Mouse (Mus musculus) gonadal fat pad, adult 2 months (tissue): Measurements from ENCODE around the gene Ddx39b. TPM values are rescaled to one million over a fixed set of nuclear protein-coding genes. Genes with fewer than 3 reads are reported as not detected.
A peak's percentile ranks its signal among the peaks of the same experiment; 100 is the strongest.
"Not testable (repeated sequence)": the region's sequence is repeated elsewhere in the genome, so short reads cannot be mapped to it uniquely, and the experiment has no call there.

Experiments
- DNase-seq: peaks from one replicate; pipeline ENCODE4 v3.0.0-alpha.2; 2012; ENCODE audit warnings: low read depth
- polyA plus RNA-seq: library from polyadenylated mRNA; depleted of rRNA; stranded (reverse); fragments of >200 nt; gene quantifications from 2 replicates; pipeline ENCODE4 v1.2.3, GENCODE M21; 2012

Gene Ddx39b
- polyA plus RNA-seq, 1 experiment: 321 TPM

DNA sequence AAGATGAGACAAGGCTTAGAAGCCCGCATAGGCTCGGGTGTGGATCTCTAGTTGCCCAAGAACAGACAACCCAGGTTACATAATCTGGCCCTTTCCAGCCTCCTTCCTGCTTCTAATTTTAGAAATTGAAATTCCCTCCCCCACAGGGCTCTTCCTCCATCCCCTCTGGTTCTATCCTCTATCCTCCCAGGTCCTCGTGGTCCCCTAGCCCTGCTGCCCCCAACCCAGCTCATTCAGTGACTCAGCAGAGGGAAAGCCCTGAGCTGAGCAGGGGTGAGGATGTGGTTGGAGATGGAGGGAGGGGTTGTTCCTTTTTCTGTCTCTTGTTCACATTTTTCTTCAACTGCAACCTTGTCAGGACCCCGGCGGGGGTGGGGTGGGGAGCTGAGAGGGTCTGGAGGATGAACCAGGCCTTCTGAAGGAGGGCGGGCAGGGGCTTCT, 21.9 kb upstream of the Ddx39b start:
- DNase-seq: no peak

- no peak for DNase-seq
Measured at GRCm38 (mm10) chr17:35220156-35220952, 21.2 kb upstream of the Ddx39b start, which contains the start of gene Gm16181. TSS of gene Gm16181 (plus strand) at chr17:35220834.

DNA sequence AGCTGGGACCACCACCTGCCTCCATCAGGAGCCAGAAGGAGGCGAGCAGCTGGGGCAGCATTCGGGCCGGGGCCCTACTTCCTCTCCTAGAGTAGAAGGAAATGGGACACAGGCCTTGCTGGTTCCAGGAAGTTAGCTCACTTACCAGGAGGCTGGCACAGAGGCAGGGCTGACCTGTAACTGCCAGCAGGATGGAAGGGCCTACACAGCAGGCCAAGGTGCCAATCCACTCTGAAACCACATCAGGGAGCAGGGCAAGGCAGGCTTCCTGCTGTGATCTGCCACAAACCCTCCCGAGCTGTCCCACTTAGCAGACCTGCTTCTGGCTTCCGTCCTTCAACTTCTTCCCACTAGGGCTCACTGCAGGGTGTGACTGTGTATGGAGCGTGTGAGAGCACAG, 19.2 kb upstream of the Ddx39b start:
- no peak for DNase-seq

GRCm38 (mm10) chr17:35224641-35225040, 16.9 kb upstream of the Ddx39b start:
- no peak for DNase-seq

DNA sequence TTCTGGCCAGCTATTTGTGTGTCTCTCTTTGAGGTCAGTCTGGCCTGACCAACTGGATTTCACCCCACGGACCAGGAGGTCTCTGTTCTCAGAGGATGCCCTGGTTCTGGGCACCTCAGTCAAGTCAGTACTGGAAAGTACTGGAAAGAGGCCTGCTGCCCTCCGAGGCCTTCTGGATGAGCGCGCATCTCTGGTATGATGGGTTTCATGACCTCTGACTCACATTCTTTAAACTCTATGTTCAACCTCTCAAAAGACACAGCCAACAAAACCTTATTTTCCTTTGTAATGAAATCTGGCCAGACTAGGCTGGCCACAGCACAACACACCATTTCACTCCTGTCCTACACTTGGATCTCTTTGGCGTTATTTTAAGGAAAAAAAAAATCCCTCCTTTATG, 16.1 kb upstream of the Ddx39b start:
- no peak for DNase-seq

DNA sequence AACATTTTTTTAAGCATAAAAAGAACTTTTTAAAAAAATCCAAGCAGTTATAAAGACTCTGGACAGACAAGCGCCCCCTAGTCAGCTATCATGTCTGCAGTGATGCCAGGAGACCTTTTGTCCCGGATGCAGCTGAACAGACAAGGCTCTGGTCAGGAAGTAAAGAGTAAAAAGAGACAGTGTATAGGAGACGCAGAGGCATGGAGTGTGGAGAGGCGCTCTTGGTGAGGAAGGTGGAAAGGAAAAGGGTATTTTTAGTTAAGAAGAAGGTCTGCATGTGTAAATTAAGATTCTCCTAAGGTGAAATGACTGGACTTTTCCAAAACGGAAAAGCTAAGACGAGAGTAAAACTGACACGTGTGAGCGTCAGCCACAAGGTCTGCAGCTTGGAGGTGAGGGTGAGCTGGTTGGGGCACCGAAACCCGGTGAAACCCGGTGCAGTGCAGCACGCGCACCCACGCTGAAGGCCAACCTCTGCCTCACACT, 14.9 kb upstream of the Ddx39b start:
- DNase-seq: no peak

DNA sequence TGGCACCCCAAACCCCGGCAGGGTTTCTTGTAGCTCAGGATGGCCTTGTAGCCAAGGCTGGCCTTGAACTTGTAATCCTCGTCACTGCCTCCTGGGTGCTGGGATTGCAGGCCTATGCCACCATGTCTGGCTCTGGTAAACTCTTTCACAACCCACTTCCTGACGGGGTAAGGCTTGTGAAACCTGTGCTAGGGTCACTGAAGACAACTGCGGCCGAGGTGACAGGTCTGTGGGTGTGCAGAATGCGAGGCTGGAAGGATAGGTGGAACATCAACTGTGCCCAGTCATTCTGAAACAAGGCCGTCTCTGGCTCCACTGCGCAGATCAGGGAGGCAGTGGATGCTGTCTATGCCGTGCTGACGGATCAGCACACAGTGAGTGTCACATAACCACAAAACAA, 10.5 kb upstream of the Ddx39b start:
- DNase-seq: no peak

DNA sequence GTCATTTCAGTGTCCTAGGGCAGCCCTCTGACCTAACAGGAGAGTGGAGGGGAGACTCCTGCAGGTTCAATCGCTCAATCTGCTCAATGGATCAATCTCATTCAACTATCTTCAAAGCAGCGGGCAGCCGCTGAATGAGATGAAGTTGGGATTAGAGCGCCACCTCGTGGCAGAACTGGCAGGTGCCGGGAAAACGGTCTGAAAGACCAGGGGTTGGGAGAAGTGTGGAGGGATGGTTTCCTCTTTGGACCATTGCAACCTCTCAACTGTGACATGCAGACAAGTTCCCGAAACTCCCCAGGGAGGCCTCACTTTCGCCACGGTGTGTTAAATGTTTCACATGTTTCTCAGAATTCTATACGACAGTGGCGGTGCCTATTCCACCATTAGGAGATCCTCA, 9.5 kb upstream of the Ddx39b start:
- no peak for DNase-seq

DNA sequence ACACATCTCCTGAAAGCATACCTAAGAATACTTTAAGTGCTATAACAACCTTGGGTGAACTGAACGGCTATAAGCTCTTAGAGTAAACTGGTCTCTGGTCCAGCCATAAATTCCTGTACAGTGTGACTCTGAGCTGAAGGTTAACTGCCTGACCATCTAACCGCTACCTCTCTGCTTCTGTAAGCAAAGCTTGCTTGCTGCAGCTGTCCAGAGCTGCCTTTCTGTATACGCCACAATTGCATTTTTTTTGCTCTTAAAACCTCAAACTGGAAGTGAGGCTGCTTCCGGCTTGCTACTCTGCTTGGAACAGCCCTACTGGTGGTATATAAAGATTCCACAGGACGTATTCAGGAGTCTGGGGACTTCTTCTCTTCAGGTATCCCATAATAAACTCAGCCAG, 8.9 kb upstream of the Ddx39b start:
- no peak for DNase-seq

- DNase-seq: no peak
Measured at GRCm38 (mm10) chr17:35233114-35233980, 8.2 kb upstream of the Ddx39b start, which contains the start of gene Atp6v1g2. TSS of gene Atp6v1g2 (plus strand) at chr17:35233660.

DNA sequence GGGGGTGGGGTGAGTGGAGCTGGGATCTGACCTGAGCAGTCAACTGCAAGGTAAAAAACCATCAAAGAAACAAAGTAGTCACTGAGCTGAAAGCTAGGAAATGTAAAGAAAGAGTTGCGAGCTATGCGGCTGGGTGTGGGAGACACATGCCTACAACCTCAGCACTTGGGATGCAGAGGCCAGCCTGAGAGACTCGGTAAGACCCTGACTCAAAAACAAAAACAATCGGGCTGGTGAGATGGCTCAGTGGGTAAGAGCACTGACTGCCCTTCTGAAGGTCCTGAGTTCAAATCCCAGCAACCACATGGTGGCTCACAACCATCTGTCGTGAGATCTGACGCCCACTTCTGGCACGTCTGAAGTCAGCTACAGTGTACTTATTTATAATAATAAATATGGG, 7.5 kb upstream of the Ddx39b start:
- not testable (repeated sequence) for DNase-seq

- no peak for DNase-seq
Measured at GRCm38 (mm10) chr17:35234903-35235302, 6.6 kb upstream of the Ddx39b start.

GRCm38 (mm10) chr17:35235614-35236389, 5.7 kb upstream of the Ddx39b start, which contains the start of gene Nfkbil1:
TSS of gene Nfkbil1 (minus strand) at chr17:35235792.
- peak; percentile 71 for DNase-seq

- no peak for DNase-seq
Measured at GRCm38 (mm10) chr17:35236390-35236746, 5.2 kb upstream of the Ddx39b start.

- no peak for DNase-seq
Measured at GRCm38 (mm10) chr17:35236996-35237395, 4.5 kb upstream of the Ddx39b start.

DNA sequence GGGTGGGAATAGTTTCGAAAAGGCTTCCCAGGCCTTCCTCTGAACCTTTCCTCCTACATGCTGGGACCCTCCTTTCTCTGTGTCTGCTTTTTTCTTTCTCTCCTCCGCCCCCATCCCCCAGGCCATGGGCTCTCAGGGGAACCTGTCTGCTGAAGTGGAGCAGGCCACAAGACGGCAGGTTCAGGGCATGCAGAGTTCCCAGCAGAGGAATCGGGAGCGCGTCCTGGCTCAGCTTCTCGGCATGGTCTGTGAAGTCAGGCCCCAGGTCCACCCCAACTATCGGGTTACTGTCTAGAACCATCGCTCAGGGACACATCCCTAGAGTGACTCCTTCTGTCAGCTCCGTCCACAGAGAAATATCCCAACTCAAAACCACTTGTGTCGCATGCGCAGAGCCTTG, 4.0 kb upstream of the Ddx39b start:
- no peak for DNase-seq

DNA sequence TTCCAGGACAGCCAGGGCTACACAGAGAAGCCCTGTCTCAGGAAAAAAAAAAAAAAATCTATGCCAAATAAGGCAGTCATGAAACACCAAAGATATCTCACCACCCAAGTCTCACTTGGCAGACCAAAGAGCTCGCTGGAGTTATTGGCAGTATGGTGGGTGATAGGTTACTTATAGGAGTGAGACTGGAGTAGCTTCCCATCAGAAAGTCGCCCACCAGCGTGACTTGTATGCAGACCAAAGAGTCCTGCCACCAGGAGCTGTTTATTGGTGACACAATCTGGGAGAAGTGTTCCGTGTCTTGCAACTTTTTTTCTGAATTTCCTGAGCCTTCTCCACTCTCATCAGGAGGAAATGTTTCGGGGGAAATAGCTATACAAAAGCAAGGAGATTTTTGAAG, 1.8 kb upstream of the Ddx39b start:
- DNase-seq: no peak

DNA sequence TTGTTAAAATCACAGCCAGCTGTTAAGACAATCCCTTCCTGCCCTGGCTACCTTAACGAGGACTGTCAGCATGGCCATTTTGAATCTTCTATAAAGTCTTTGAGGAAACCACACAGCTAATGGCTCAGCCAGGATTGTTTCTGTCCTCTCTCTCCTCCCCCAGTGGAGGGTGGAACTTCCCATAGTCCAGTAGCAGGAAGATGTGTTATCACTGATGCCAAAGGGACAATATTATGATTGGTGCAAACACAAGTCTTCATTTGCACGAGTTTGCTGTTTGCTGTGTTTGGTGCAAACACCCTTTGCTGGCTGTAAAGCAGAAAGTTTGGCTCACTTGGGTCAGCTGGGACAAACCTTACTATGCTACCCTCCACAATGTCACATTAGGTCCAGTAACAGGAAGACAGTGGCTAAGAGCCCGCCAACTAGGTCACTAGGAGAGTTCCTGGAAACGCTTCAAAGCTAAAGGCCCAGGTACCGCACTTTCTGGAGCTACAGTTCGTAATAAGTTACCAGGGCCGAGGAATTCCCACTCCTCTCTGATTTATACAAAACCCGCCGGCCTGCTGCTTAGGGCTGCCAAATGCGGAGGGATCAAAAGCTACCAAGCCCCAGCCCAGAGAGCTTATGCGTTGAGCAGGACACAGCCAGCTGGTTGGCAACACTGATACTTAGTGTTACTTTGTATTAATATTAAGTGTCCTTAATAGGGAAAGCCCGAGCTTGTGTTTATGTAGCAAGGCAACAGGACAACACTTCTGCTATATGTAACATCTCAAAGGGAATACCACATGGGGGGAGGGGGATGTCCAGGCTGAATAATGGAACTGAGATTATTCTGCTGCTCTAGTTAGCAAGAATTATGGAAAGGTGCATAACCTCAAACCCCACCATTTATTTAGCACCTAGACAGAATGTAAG, 902 bp upstream of the Ddx39b start:
- DNase-seq: no peak

GRCm38 (mm10) chr17:35242015-35242941, 732 bp downstream of the Ddx39b start:
- no peak for DNase-seq

DNA sequence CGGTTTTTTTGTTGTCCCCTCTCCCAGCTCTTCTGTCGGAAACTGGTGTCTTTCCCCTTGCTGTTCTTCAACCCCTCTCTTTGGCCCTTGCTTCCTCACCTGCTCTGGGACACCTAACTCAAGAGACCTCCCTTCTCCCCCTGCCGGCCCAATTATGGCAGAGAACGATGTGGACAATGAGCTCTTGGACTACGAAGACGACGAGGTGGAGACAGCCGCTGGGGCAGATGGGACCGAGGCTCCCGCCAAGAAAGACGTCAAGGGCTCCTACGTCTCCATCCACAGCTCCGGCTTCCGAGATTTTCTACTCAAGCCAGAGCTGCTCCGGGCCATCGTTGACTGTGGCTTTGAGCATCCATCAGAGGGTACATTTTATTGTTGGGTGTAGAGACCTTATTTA, 1.5 kb downstream of the Ddx39b start:
- DNase-seq: no peak
